Mouse (Mus musculus) brain, embryonic 14.5 days (tissue): Measurements from ENCODE around the gene Traf2.

Source experiments
- CTCF ChIP-seq: fragments of 200-500 bp; IDR thresholded peaks from 2 replicates; pipeline ENCODE4 v1.5.1; 2012; ENCODE audit warnings: inconsistent platforms, mild to moderate bottlenecking, moderate library complexity, borderline replicate concordance; ENCODE audit not compliant: insufficient read depth, insufficient read length; ENCODE audit errors: extremely low read depth
- POLR2A ChIP-seq: fragments of 200-500 bp; IDR thresholded peaks from 2 replicates; pipeline ENCODE4 v1.6.1; 2012; ENCODE audit warnings: mild to moderate bottlenecking, inconsistent platforms, borderline replicate concordance; ENCODE audit not compliant: poor library complexity, insufficient read depth, insufficient read length, severe bottlenecking; ENCODE audit errors: extremely low read depth

GRCm38 (mm10) chr2:25477967-25478675, 68.6 kb downstream of the Traf2 start:
- no peak for TF ChIP-seq CTCF
- no peak for TF ChIP-seq POLR2A
